Mouse (Mus musculus) small intestine, adult 2 months (tissue): Measurements from ENCODE around the gene Rcc1.

Source experiments
- CTCF ChIP-seq: fragments of 200-500 bp; IDR thresholded peaks from 2 replicates; pipeline ENCODE4 v1.5.1; 2012; ENCODE audit warnings: low read depth, mild to moderate bottlenecking, control low read depth, inconsistent platforms, low read length, moderate library complexity, mixed read lengths; ENCODE audit not compliant: insufficient replicate concordance, insufficient read length; ENCODE audit errors: extremely low read depth
- POLR2A ChIP-seq: fragments of 200-500 bp; IDR thresholded peaks from 2 replicates; pipeline ENCODE4 v1.6.1; 2012; ENCODE audit warnings: low read depth, mild to moderate bottlenecking, control low read depth, inconsistent platforms, low read length, moderate library complexity

DNA sequence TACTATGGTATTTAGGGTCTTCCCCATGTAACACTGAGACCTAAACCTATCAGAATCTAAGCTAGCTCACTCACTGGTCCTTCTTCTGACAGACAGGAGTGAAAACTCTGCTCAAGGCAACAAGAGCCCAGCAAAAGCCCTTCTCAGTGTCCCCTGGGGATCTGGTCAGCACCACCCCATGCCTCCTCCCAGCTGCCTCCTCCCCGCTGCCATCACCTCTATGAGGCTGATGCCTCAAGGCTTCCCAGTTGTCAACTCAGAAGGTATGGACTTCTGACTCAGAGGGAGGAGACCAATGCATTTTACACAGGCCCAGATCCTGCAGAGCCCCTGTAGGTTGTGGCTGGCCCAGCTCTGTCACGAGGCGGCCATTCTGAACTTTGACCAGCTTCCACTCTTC is 12.0 kb downstream of the Rcc1 start:
- TF ChIP-seq CTCF, result no peak
- no peak for TF ChIP-seq POLR2A
